Mouse (Mus musculus) ES-Bruce4 (cell line): Measurements from ENCODE around the gene Tm9sf4. TPM values are rescaled to one million over a fixed set of nuclear protein-coding genes. Genes with fewer than 3 reads are reported as not detected.

Experiments used
- H3K27ac ChIP-seq: 2 replicates; pipeline ENCODE4 v1.5.1; 2012; ENCODE audit warnings: low read length, inconsistent platforms; ENCODE audit not compliant: insufficient read depth
- H3K27me3 ChIP-seq: 2 replicates; pipeline ENCODE4 v1.6.1; 2012; ENCODE audit warnings: mild to moderate bottlenecking, low read length, inconsistent platforms; ENCODE audit not compliant: control insufficient read depth, poor library complexity, insufficient read depth, severe bottlenecking
- H3K36me3 ChIP-seq: 2 replicates; pipeline ENCODE4 v1.6.1; 2012; ENCODE audit warnings: inconsistent platforms, mild to moderate bottlenecking, low read length, moderate library complexity; ENCODE audit not compliant: control insufficient read depth, poor library complexity, insufficient read depth, severe bottlenecking
- H3K4me1 ChIP-seq: one replicate; pipeline ENCODE4 v1.8.1; 2011; ENCODE audit warnings: low read length; ENCODE audit not compliant: control insufficient read depth, insufficient read depth
- H3K4me3 ChIP-seq: 2 replicates; pipeline ENCODE4 v1.5.1; 2011; ENCODE audit warnings: low read depth, mild to moderate bottlenecking, low read length
- H3K9ac ChIP-seq: 2 replicates; pipeline ENCODE4 v1.6.1; 2012; ENCODE audit warnings: low read depth, mild to moderate bottlenecking, inconsistent platforms; ENCODE audit not compliant: poor library complexity, severe bottlenecking
- H3K9me3 ChIP-seq: replicated peaks from 2 replicates; pipeline ENCODE4 v1.6.1; 2012; ENCODE audit warnings: mild to moderate bottlenecking, low read length, inconsistent platforms; ENCODE audit not compliant: control insufficient read depth, poor library complexity, insufficient read depth, severe bottlenecking
- CTCF ChIP-seq: IDR thresholded peaks from one replicate; pipeline ENCODE4 v1.8.1; 2011; ENCODE audit warnings: low read depth, low read length
- EP300 ChIP-seq: IDR thresholded peaks from 2 replicates; pipeline ENCODE4 v1.6.1; 2011; ENCODE audit warnings: low read depth, low read length; ENCODE audit not compliant: insufficient read depth
- POLR2A ChIP-seq: IDR thresholded peaks from one replicate; pipeline ENCODE4 v1.8.1; 2011; ENCODE audit warnings: low read length; ENCODE audit not compliant: insufficient read depth
- polyA plus RNA-seq: library from polyadenylated mRNA; stranded (reverse); fragments of >200 nt; gene quantifications from 2 replicates; pipeline ENCODE4 v1.2.4, GENCODE M21; 2011; ENCODE audit warnings: low read depth; ENCODE audit not compliant: missing spikeins, insufficient read depth, insufficient read length

Gene Tm9sf4
- polyA plus RNA-seq, 1 experiment, result 83.2 TPM

- no peaks in the 10 kb centered on the region for H3K27me3 ChIP-seq
- TF ChIP-seq POLR2A, result no peak
- TF ChIP-seq EP300, result no peak
- TF ChIP-seq CTCF, result no peak
- H3K4me3 ChIP-seq, result no peak overlapping the region
- H3K9me3 ChIP-seq, result no peaks in the 10 kb centered on the region
- no peak overlapping the region for H3K27ac ChIP-seq
- no peaks in the 10 kb centered on the region for H3K36me3 ChIP-seq
- no peak overlapping the region for H3K9ac ChIP-seq
- H3K4me1 ChIP-seq, result no peaks in the 10 kb centered on the region
Observed at GRCm38 (mm10) chr2:153222566-153222965, 61.5 kb downstream of the Tm9sf4 start.

DNA sequence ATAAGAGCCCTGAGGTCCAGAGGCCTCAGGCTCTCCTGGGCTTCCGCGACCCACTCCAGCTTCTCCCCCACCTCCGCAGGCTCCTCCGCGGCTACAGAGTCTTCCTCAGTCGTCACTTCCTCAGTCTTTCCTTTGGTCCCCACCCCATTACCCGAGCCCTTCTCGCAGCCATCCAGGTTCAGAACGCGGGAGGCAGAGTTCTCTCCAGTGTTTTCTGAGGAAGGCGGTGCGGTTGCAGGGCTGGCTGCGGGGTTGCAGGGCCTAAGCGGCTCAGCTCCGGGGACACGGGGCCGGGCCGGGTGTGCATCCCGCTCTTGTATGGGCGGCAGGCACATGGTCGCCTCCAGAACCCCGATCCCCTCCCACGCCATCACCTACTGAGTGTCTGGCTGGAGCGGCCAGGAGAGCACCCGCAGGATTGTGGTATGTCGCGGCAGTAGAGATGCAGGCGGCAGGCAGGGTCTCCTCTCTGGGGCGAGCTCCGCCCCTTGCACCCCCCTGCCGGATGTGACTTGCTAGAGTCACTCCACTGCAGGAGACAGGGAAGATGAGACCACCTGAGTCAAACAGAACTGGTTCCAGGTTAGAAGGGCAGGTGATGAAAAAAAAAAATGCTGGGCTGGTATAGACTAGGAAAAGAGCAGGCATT lies 64.0 kb downstream of the Tm9sf4 start, which contains the start of gene Tspyl3:
Gene Tspyl3 (minus strand): TSS at position 496 of the 649 bp plus-strand sequence.
- Histone ChIP-seq H3K27ac (no peak within 1 kb of the TSS), H3K9ac (peak within 1 kb of the TSS; percentile 82), H3K27me3 (no peaks in the 10 kb centered on the region), H3K4me1 (no peaks in the 10 kb centered on the region), H3K9me3 (no peaks in the 10 kb centered on the region), H3K4me3 (peak within 1 kb of the TSS; percentile 91), H3K36me3 (peaks cover 4% of the 10 kb centered on the region; the same call in 1 of the 2 replicates)
- TF ChIP-seq CTCF (no peak), EP300 (no peak), POLR2A (no peak)

DNA sequence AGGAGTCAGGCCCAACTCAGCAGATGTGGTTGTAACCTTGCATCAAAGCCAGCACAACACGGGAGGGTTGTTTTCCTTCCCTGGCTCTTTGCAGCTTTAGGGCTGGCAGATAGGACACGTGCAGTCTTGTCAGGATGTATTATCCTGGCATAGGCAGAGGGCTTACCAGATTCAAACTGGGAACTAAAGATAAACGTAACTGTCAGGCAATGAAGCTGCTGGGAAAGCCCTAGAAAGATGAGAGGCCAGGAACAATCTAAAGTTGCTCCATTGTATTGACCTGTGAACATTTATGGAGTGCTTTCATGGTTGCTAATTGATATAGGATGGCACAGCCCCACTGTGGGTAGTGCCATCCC lies 64.5 kb downstream of the Tm9sf4 start:
- no peaks in the 10 kb centered on the region for H3K9me3 ChIP-seq
- no peak overlapping the region for H3K27ac ChIP-seq
- peaks cover 4% of the 10 kb centered on the region; the same call in 1 of the 2 replicates for H3K36me3 ChIP-seq
- no peaks in the 10 kb centered on the region for H3K27me3 ChIP-seq
- H3K4me3 ChIP-seq, result peak overlapping the region; percentile 91; the same call in 1 of the 2 replicates
- peak overlapping the region; percentile 82 for H3K9ac ChIP-seq
- no peaks in the 10 kb centered on the region for H3K4me1 ChIP-seq
- TF ChIP-seq EP300 (no peak), POLR2A (no peak), CTCF (no peak)

- H3K27ac ChIP-seq, result no peak overlapping the region
- H3K27me3 ChIP-seq, result no peaks in the 10 kb centered on the region
- H3K9ac ChIP-seq, result no peak overlapping the region
- no peaks in the 10 kb centered on the region for H3K4me1 ChIP-seq
- peaks cover 15% of the 10 kb centered on the region for H3K36me3 ChIP-seq
- no peaks in the 10 kb centered on the region for H3K9me3 ChIP-seq
- no peak overlapping the region for H3K4me3 ChIP-seq
- TF ChIP-seq POLR2A, result no peak
- no peak for TF ChIP-seq EP300
- TF ChIP-seq CTCF, result no peak
Observed at GRCm38 (mm10) chr2:153227959-153228358, 66.9 kb downstream of the Tm9sf4 start.

GRCm38 (mm10) chr2:153228523-153228922 lies 67.4 kb downstream of the Tm9sf4 start:
- Histone ChIP-seq H3K4me1 (no peaks in the 10 kb centered on the region), H3K36me3 (peaks cover 18% of the 10 kb centered on the region), H3K4me3 (no peak overlapping the region), H3K27me3 (no peaks in the 10 kb centered on the region), H3K27ac (no peak overlapping the region), H3K9me3 (no peaks in the 10 kb centered on the region), H3K9ac (no peak overlapping the region)
- TF ChIP-seq POLR2A, result no peak
- no peak for TF ChIP-seq EP300
- TF ChIP-seq CTCF, result no peak

GRCm38 (mm10) chr2:153237193-153237592 lies 76.1 kb downstream of the Tm9sf4 start:
- no peak overlapping the region for H3K27ac ChIP-seq
- no peaks in the 10 kb centered on the region for H3K4me1 ChIP-seq
- peaks cover 21% of the 10 kb centered on the region for H3K36me3 ChIP-seq

More at GRCm38 (mm10) chr2:153237193-153237592, 76.1 kb downstream of the Tm9sf4 start:
- Histone ChIP-seq H3K27me3 (no peaks in the 10 kb centered on the region), H3K9me3 (no peaks in the 10 kb centered on the region), H3K9ac (no peak overlapping the region), H3K4me3 (no peak overlapping the region)
- TF ChIP-seq EP300 (no peak), CTCF (no peak), POLR2A (no peak)
